Comparison of ENCODE assay signal across 9 mouse cellular contexts in the genomic region with DNA sequence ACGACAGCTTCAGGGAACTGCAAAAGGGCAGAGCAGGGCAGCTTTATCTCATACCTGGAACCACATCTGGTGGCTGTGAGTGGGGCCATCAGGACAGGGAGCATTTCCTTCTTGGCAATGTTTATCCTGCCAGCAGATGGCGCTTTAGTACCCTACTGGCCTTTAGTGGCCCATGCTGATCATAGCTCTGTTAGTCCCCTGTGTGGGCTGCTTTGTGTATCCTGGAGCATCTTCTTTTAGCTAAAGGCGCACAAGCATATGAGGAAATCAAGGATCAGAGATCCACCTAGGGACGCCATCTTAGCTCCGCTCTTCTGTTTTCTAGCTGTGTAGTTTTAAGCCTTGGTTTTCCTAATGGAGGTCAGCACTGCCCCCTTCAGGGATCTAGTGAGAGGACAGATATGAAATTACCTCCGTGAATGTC. TPM values are rescaled to one million over a fixed set of nuclear protein-coding genes. Genes with fewer than 3 reads are reported as not detected.
DNase-seq lines count a peak whose midpoint lies in the region; ATAC-seq lines count a peak whose summit lies in the region.
"Had no signal": no experiment of that assay in that cellular context is flagged by ENCODE, and none has a peak within 500 bp of the region (broad histone marks: within the 10 kb centered on the region; RNA-seq: fewer than 3 reads in every experiment).

No protein-coding gene starts in this region.

- ATAC-seq in heart, embryonic 11.5 days (replicated peaks; ENCODE audit: insufficient number of reproducible peaks, low FRiP score, low TSS enrichment) = no peak
- peak; percentile 67; the same call in 1 of the 2 replicates for ATAC-seq in erythroid progenitor cell, adult 5-6 weeks (replicated peaks; ENCODE audit: low FRiP score, poor library complexity, severe bottlenecking)
- ATAC-seq in neural tube, embryonic 11.5 days (ENCODE audit: insufficient read depth, low FRiP score, low TSS enrichment) = no peak

- peaks cover 62% of the 10 kb centered on the region for H3K4me1 ChIP-seq in heart, embryonic 11.5 days (ENCODE audit: control insufficient read depth, insufficient read depth, low read length)
- peaks cover 7% of the 10 kb centered on the region for H3K4me1 ChIP-seq in neural tube, embryonic 11.5 days (ENCODE audit: control insufficient read depth, insufficient read depth, low read length)

- no peaks in the 10 kb centered on the region for H3K9me3 ChIP-seq in heart, embryonic 11.5 days (replicated peaks; ENCODE audit: control insufficient read depth, low read length)
- H3K9me3 ChIP-seq in neural tube, embryonic 11.5 days (ENCODE audit: control insufficient read depth, low read length) = no peaks in the 10 kb centered on the region

- H3K9ac ChIP-seq in heart, embryonic 11.5 days (ENCODE audit: low read depth, low read length) = 0 out of 2 replicates have a peak overlapping the region, but pooled peaks have one; percentile 10
- no peak overlapping the region for H3K9ac ChIP-seq in neural tube, embryonic 11.5 days (ENCODE audit: low read length)

- no peak for DNase-seq in heart, adult 9 months (ENCODE audit: low spot score in 2 of 2)
- DNase-seq in CD4-positive helper T cell, adult 2 months (ENCODE audit: low read depth, low spot score) = peak; percentile 48
- peak; percentile 33 to 36 for DNase-seq in adrenal gland, adult 18-20 months (ENCODE audit: low spot score in 2 of 2)
- peak; percentile 75 for DNase-seq in liver
- DNase-seq in neural tube, embryonic 11.5 days (ENCODE audit: low spot score) = peak; percentile 55
- no peak for DNase-seq in frontal cortex, postnatal 10 days (ENCODE audit: low spot score in 2 of 2)

- 29% methylated on average over 6 of the region's 6 CpGs for WGBS in heart, embryonic 11.5 days (ENCODE audit: insufficient replicate concordance)
- 30% methylated on average over 6 of the region's 6 CpGs for WGBS in neural tube, embryonic 11.5 days

- no peak overlapping the region for H3K4me3 ChIP-seq in heart, embryonic 11.5 days (ENCODE audit: low read depth, low read length)
- no peak overlapping the region for H3K4me3 ChIP-seq in neural tube, embryonic 11.5 days (ENCODE audit: low read depth, low read length)
- H3K4me3 ChIP-seq: erythroblast, embryonic 14.5 days had no signal

- no peaks in the 10 kb centered on the region for H3K27me3 ChIP-seq in heart, embryonic 11.5 days (ENCODE audit: control insufficient read depth, insufficient read depth, low read length)
- no peaks in the 10 kb centered on the region for H3K27me3 ChIP-seq in neural tube, embryonic 11.5 days (ENCODE audit: control insufficient read depth, insufficient read depth, low read length)

- H3K36me3 ChIP-seq in heart, embryonic 11.5 days (ENCODE audit: control insufficient read depth, insufficient read depth, low read length) = peaks cover 8% of the 10 kb centered on the region
- H3K36me3 ChIP-seq in neural tube, embryonic 11.5 days (ENCODE audit: control insufficient read depth, insufficient read depth, low read length) = no peaks in the 10 kb centered on the region

- H3K4me2 ChIP-seq in heart, embryonic 11.5 days = no peak overlapping the region
- H3K4me2 ChIP-seq in neural tube, embryonic 11.5 days (ENCODE audit: low read depth) = no peak overlapping the region

- no peak overlapping the region for H3K27ac ChIP-seq in heart, embryonic 11.5 days (ENCODE audit: low read depth, low read length)
- H3K27ac ChIP-seq in neural tube, embryonic 11.5 days (ENCODE audit: low read depth, low read length) = no peak overlapping the region

RNA-seq across cellular contexts. Expression of a gene that starts 11.0 kb away (rescaled TPM):
- polyA plus RNA-seq in heart, embryonic 11.5 days (2014; fragmentation: Nextera tagmentation; extraction: Ambion mirVana) = 3,916 and 3,947 TPM in 2 replicates
- total RNA-seq in adrenal gland, adult 18-20 months (2021) = 1 to 10 TPM; 1.3 to 2.2 TPM
- total RNA-seq in erythroid progenitor cell, adult 5-6 weeks (2015; ENCODE audit: low replicate concordance) = not detected in 2 replicates
- not detected in 2 replicates for total RNA-seq in erythroid progenitor cell, adult 5-6 weeks (2017; ENCODE audit: low replicate concordance)
- 20.3 and 22.5 TPM in 2 replicates for polyA plus RNA-seq in neural tube, embryonic 11.5 days (2014; fragmentation: Nextera tagmentation; extraction: Ambion mirVana)
- polyA plus RNA-seq: erythroblast, embryonic 14.5 days had no signal

RNA-seq across cellular contexts. Expression of a gene that starts 28.8 kb away (rescaled TPM):
- 2.3 and 3.1 TPM in 2 replicates for polyA plus RNA-seq in heart, embryonic 11.5 days (2014; fragmentation: Nextera tagmentation; extraction: Ambion mirVana)
- total RNA-seq in adrenal gland, adult 18-20 months (2021) = under 1 TPM in 1 of 2 experiments, not detected in 1; 0.33 TPM
- 0.72 TPM in 1 of 2 replicates, not detected in the other for total RNA-seq in erythroid progenitor cell, adult 5-6 weeks (2015; ENCODE audit: low replicate concordance)
- not detected in 2 replicates for total RNA-seq in erythroid progenitor cell, adult 5-6 weeks (2017; ENCODE audit: low replicate concordance)
- polyA plus RNA-seq in neural tube, embryonic 11.5 days (2014; fragmentation: Nextera tagmentation; extraction: Ambion mirVana) = 0.61 and 1.3 TPM in 2 replicates
- polyA plus RNA-seq: erythroblast, embryonic 14.5 days had no signal

Comparison
In these comparisons a context has a peak if more than half of its experiments do, and no peak if none do; other contexts are left out.
1. DNase-seq: peak in CD4-positive helper T cell, adult 2 months (single experiment), adrenal gland, adult 18-20 months (2 of 2), liver (single experiment) and neural tube, embryonic 11.5 days (single experiment); none in heart, adult 9 months (0 of 2) and frontal cortex, postnatal 10 days (0 of 2).